Mouse (Mus musculus) WW6 (cell line): ENCODE results near the gene Hoxb6.

Source experiments
- DNase-seq: peaks from one replicate; pipeline ENCODE4 v3.0.0-alpha.2; 2013; ENCODE audit warnings: low read depth, low spot score

Hoxb6 gene

GRCm38 (mm10) chr11:96350341-96350624 is 58.0 kb downstream of the Hoxb6 start, which contains the start of gene Hoxb2:
Gene Hoxb2, plus strand, starts transcription at chr11:96350525.
- DNase-seq = no peak

GRCm38 (mm10) chr11:96350791-96351190 is 58.5 kb downstream of the Hoxb6 start:
- no peak for DNase-seq
